Mouse (Mus musculus): ENCODE measurements around the gene Per3.
"Not testable (repeated sequence)": the region's sequence is repeated elsewhere in the genome, so short reads cannot be mapped to it uniquely, and the experiment has no call there.

Per3 gene

DNA sequence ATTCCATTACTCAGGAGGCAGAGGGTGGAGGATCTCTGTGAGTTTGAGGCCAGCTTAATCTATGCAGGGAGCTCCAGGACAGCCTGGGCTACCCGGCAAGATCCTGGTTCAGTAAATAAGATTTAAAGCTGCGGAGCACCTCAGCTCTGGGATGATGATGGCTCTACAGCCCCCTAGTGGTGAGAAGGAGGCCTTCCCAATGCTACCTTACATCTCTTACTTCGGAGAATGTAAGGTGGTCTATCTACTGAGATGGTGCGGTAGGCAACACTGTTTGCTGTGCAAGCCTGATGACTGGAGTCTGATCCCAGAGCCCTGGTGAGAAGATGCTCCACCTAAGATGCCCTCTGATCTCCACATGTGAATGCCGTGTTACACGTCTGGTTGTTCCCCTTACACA lies 17.5 kb downstream of the Per3 start:
- peak; percentile 58 for DNase-seq (ENCODE audit: low read depth, low spot score)

DNA sequence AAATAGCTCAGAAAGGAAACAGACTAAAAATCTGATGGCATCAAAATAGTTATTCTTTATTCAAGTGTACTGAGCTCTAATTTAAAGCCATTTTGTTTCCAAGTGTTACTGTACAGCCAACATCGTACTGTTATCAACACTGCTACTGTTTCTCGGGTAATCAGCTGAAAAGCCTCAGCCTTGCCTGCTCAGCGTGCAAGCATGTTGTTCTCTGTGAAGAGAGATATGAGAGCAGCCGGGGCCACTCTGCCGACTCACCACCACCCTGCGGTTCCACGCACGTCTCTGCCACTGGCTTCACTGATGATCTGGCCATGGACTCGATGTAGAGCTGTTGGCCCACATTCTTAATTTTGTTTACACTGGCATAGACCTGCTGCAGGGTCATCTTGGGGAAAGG lies 20.3 kb downstream of the Per3 start:
- no peak for DNase-seq (ENCODE audit: low read depth, low spot score)

DNA sequence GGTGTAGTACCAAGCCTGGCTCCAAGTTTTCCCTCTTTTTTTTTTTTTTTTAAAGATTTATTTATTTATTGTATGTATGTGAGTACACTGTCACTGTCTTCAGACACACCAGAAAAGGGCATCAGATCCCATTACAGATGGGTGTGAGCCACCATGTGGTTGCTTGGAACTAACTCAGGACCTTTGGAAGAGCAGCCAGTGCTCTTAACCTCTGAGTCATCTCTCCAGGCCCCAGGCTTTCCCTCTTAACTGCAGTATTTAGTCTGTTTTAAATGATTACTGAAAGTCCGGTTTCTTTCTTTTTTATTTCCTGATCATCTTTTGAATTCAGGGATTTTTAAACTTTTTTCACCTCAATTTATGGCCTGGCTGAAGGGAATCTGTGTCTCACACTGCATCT lies 27.1 kb downstream of the Per3 start:
- DNase-seq (ENCODE audit: low read depth, low spot score): not testable (repeated sequence)

DNA sequence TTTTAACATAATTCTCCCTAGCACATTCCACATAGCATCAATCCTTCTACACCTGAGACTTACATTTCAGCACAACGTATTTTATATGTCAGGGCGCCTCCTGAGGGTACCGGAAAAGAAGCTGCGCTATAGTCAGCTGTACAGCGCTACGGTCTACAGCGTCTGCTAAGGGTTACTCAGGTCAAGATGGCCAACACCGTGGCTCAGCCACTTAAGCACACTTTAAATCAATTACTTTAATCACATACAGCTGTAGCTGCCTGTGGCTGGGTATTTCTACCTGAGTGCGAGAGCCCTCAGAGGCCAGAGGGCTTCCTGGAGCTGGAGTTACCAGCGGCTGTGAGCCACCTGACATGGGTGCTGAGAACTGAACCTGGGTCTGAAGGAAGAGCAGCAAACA lies 28.5 kb downstream of the Per3 start:
- DNase-seq (ENCODE audit: low read depth, low spot score): no peak

DNA sequence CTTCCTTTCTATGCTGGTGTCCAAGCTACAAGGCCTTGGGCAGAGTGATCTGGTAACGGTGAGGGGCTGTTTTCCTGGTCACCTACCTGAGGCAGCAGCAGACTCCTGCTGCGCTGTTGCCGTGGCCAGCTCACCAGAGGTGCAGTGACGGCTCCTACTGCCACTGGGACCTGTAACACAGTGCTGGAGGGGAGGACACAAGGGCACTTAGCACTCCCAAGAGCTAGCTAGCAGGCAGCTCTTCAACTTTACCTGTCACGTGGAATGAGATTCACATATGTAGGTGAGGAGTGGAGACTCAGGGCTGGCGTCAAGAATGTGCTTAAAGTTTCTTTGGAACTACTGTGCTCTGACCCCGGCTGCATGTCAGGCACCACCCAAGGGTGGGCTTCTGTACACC lies 34.1 kb downstream of the Per3 start:
- no peak for DNase-seq (ENCODE audit: low read depth, low spot score)

DNA sequence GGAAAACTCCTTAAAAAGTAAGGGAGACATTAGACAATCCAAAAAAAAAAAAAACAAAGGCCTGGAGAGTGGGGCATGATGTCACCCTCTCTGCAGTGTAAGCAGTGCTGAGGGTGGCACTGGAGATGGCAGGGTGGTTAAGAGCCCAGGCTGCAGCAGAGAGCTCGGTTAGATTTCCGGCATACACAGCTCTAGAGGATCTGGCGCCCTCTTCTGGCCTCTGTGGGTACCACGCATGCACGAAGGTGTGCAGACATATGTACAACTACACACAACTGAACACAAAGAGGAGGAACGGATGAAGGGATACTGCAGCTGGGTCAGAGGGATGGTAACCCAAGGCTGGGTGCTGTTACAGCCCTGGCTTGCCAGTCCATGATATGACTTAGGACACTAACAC lies 37.5 kb downstream of the Per3 start:
- peak; percentile 66 for DNase-seq (ENCODE audit: low read depth, low spot score)

DNA sequence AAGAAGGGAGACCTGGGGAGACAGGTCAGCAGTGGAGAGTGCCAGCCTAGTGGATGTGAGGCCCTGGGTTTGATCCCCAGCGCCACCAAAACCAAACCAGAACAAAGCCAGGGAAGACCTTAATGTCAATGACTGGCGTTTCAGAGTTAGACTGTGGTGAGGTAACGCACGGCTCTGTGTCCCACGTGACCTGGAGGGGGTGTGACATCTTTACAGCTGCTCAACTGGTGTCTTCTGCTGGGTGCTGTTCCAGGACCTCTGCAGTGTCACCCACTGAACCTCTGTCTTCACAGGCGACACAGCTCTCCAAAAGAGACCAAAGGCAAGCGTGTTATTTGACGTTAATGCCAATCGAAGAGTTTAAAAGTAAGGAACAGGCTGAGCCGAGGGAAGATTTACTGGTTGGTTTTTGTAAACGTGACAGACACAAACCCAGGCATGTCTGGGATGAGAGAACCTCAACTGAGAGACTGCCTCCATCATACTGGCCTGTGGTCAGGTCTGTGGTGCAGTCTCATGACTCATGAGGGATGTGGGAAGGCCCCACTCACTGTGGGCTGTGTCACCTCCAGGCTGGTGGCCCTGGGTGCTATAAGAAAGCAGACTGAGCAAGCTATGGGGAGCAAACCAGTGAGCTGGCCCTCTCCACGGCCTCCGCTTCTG lies 38.7 kb downstream of the Per3 start:
- peak; percentile 50 for DNase-seq (ENCODE audit: low read depth, low spot score)

DNA sequence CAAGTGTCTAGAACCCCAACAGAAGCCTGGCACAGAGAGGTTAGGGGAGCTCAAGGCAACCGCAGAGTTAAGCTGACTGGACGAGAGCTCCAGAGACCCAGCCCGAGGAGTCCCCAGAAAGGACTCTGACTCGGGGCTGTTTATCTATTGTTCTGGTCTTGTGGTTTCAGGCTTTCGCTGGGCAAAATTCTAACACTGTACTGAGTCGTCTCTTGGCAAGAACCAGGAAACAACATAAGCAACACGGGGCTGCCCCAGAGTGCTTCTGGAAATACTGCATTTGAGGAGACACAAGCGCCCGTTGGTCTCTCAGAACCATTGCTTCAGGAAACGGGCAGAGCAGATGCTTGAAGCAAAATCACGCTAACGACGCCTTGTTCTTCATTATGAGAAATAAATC lies 43.1 kb downstream of the Per3 start:
- peak; percentile 6 for DNase-seq (ENCODE audit: low read depth, low spot score)

DNA sequence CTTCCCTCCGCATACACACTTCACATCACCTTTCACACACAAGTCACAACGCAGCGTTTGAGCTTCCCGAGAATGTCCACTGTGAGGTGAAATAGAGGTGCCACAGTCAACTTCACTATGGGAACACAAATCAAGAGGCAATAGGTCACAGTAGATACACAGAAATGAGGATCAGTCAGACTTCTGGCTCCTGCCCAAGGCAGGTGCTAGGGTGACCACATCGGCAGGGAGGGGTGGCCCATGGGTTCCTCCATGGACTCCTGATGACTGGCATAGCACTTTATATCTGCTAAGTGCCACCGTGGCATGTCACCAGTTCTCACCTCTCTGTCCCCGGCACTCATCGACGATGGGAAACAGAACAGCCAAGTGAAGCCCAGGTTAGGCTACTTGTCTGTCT lies 45.8 kb downstream of the Per3 start:
- no peak for DNase-seq (ENCODE audit: low read depth, low spot score)

DNA sequence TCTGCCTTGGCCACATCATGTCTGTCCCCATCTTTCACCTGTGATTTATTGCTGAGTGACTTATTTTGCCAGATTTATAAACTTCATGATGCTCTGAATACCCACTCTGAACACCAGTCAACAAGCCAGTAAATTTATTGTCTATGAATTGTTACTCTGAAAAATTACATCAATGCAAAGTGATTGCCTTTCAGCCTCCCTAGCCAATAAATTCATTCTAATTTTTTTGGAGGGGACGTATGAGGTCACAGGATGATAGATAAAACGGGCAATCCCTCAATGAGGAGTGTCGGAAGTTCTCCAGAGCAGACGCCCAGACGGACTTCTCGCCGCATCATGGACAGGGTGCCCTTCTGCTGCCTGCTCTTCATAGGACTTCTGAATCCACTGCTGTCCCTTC lies 47.7 kb downstream of the Per3 start, which contains the start of gene Uts2:
TSS of gene Uts2 (plus strand) at position 301 of the 400 bp plus-strand sequence.
- no peak for DNase-seq (ENCODE audit: low read depth, low spot score)

DNA sequence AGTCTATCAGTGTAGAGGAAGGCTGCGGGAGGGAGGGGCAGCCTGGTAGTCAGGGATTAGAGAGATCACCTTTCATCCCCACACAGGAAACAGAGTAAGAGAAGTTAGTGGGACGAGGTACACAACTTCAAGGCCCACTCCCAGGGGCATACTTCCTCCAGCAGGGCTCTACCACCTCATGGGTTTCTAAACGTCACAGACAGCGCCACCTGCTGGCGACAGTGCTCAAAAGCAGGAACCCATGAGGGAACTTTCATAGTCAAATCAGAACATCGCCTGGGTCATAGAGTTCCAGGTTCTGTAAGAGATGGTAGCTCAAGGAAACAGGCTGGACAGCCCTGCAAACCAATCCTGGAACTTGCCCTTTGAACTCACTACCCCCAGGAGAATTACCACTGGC lies 54.3 kb downstream of the Per3 start:
- DNase-seq (ENCODE audit: low read depth, low spot score): peak; percentile 72

DNA sequence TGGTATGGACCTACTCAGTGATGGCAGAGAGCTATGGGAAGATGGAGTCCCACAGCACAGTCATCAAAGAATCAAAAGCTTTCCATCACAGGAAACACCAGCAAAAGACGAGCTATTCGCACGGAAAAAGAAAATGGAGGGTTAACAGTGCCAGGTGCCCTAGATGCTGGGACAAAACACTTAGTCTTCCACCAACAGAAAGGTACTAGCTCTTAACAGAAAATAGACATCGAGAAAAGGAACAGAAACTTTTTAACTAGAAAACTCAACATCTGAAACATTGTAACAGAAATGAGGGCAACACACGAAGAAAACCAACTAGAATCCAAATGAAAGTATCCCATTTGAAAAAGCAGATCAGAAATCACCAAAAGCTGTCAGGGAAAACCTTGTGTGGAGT lies 64.3 kb downstream of the Per3 start:
- DNase-seq (ENCODE audit: low read depth, low spot score): no peak

DNA sequence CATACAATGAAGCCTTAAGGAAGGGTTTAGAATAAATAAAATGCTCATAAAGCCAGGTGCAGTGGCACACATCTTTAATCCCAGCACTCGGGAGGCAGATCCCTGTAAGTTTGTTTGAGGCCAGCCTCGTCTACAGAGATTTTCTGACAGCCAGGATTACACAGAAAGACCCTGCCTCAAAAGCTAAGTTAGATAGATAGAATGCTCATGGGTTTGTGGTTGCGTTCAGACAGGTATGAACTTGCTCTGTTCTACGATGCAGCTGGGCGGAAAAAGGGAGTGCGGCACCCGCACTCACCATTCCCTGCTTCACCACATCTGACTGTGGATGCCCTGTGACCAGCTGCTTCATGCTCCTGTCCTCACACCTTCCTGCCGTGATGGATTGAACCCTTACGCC lies 65.0 kb downstream of the Per3 start:
- DNase-seq (ENCODE audit: low read depth, low spot score): no peak

DNA sequence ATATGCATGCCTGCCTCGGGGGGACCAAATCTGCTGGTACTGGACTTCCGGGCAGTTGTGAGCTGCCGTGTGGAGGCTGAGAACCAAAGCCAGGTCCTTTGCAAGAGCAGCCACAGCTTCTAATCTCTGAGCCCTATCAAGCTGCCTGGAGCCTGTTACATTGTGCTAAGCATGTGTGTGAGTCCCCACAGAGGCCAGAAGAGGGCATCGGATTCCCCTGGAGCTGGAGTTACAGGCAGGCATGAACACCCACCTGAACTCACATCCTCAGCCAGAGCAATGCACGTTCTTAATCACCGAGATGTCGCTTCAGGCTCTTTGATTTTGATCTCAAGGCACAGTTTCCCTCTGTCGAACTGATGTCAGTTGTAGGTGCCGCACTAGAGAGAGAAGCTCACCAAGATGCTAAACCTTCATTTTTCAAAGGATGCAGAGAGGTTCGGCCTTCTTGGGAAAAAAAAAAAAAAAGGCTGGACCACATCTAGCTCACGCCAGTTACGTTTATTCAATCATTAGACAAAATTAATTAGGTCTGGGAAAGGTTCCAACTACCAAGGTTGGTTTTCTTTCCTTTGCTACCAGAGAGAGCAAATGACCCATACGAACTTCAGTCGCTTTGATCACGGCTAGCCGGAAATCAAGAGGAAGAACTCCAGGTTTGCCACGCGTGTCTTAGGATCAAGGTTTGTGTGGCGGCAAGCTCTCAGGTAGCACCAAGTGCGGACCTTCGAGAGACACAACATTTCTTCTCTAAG lies 66.1 kb downstream of the Per3 start:
- no peak for DNase-seq (ENCODE audit: low read depth, low spot score)

DNA sequence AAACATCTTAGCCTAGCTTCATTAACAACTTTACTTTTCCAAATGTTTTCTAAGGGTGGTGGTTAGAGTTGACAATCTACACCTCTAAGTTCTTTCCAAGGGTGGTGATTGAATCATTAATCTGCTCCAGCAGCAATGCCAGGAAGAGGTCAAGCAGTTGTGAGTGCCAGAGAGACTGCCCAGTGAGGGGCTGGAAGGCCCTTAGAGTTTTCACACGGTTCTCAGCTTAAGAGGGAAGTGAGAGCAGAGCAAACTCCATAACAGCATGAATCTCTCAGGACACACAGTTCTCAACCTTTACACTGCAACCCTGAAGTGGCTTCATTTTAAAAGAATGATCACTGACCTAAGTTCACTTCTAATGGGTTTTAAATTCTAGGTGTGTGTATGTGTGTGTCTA lies 69.3 kb downstream of the Per3 start:
- DNase-seq (ENCODE audit: low read depth, low spot score): no peak

DNA sequence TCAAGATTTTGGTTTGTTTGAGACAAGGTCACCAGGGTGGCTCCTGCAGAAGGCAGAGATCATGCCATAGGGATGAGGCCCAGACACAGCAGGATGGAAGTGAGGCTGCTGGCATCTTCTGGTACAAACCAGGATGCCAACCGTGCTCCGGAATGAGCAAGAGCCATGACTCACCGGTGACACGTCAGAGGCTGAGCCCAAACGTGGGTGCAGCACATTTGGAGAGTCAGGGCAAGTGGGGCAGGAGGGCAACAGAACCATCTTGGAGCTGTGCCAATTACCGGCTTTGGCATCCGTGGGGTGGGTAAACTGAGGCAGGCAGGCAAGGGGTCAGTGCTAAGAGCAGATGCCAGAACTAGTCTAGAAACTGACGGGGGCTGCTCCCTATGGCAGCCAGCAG lies 71.2 kb downstream of the Per3 start:
- DNase-seq (ENCODE audit: low read depth, low spot score): no peak

DNA sequence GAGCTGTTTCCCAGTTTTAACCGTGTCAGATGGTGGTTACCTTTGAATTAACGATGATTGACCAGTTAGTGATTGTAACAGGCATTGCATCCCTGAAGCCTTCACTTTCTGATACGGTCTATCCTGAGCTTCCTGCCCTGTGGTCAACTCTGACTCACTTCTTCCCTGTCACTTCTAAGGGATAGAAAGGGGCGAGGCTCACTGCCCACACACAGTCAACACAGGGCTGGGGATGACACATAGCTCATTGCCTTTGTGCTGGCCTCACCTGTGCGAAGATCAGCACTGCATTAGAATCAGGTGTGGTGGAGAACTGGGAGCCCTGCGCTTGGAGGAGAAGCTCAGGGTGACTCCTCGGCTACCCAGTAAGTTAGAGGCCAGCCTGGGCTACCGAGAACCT lies 75.5 kb downstream of the Per3 start:
- DNase-seq (ENCODE audit: low read depth, low spot score): no peak

DNA sequence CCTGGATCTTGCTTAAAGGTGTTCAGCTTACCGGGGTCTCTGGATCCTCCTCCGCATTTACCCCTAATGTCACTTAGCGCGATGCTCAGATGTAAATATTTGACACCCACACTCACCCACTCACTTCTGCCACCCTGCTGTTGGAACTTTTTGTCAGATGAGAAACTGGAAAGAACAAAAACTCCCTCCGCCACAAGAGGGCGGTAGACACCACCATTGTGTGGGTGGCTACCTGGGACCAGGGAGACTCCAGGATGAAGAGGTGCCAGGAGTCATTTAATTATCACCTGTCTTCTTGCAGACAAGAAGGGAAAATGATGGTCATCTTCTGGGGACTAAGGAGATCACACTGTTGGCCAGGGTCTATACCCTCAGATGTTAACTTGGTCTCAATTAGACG lies 77.9 kb downstream of the Per3 start:
- DNase-seq (ENCODE audit: low read depth, low spot score): peak; percentile 80

DNA sequence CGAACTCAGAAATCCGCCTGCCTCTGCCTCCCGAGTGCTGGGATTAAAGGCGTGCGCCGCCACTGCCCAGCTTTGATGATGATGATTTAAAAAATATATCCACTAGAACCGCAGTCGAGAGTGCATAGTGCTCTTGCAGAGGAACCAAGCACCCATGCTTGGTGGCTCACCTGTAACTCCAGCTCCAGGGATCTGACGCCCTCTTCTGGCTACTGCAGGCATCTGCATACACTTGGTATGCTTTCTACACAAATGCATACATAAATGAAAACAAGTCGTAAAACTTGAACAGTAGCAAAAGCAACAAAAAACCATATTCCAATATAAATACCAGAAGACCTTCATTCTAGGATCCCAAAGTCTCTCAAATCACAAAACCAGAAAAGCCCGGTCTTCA lies 78.9 kb downstream of the Per3 start:
- DNase-seq (ENCODE audit: low read depth, low spot score): peak; percentile 65

DNA sequence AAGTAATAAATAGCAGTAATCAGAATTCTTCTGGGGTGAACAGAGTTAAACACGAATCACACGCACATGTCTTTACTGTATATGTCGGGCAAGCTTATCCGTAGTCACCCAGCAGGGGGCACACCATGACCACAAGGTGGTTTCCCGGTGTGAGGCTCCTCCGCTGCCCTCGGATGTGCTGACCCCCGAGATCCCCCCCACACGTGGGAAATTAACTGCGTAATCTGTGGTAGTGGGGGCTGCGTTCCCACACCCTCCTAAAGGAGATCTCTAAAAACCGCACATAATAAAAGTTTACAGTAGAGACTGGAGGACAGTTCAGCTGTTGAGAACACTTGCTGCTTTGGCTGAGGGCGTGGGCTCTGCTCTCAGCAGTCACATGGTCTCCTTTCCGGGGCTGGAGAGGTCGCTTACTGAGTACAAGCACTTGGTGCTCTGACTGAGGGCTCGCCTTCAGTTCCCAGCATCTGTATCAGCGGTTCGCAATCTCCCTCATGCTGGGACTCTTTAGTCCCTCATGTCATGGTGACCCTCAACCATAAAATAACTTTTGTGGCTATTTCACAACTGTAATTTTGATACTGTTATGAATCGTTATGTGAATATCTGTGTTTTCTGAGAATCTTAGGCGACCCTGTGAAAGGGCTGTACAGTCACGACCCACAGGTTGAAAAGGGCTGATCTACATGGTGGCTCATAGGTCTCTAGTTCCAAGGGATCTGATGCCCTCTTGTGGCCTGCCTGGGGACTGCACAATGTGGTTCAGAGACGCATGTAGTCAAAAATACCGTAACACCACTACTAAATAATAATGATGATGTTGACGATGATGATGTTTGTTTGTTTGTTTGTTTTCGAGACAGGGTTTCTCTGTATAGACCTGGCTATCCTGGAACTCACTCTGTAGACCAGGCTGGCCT lies 79.6 kb downstream of the Per3 start:
- DNase-seq (ENCODE audit: low read depth, low spot score): peak; percentile 96

DNA sequence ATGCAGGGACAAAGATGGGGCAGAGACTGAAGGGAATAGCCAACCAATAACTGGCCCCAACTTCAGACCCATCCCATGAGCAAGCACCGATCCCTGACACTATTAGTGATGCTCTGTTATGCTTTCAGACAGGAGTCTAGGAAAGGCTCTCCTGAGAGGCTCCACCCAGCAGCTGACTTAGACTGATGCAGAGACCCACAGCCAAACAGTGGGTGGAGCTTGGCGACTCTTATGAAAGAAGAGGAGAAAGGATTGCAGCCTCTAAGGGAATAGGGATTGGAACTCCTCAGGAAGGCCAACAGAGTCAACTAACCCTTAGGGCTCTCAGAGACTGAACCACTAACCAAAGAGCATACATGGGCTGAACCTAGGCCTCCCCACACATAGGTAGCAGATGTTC lies 80.8 kb downstream of the Per3 start:
- no peak for DNase-seq (ENCODE audit: low read depth, low spot score)

DNA sequence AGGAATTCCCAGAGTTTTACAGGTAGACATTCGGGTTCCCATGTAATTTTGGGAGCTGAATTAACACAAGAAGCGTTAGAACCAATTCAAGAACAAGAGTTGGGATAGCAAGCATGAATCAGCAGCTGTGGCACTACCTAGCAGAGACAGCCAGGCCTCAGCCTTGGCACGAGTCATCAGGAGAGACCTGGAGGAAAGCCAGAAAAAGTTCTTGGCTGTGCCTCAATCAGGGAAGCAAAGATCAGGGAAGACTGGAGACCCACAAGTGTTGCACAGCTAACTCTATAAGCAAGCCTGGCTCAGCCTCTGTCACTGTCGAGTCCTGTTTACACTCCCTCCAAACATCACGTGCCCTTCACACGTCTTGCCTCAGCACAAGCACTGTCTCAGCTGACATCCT lies 82.2 kb downstream of the Per3 start:
- DNase-seq (ENCODE audit: low read depth, low spot score): no peak

Measured in CD4-positive, CD25-positive, alpha-beta regulatory T cell, adult 2 months (primary cell).